Mouse (Mus musculus): ENCODE results near the gene Nkiras1. TPM values are rescaled to one million over a fixed set of nuclear protein-coding genes. Genes with fewer than 3 reads are reported as not detected.
A peak's percentile ranks its signal among the peaks of the same experiment; 100 is the strongest.

Gene Nkiras1
- polyA plus RNA-seq, 1 experiment from 2014 or later, result 28.7 TPM

- Histone ChIP-seq H3K9ac (ENCODE audit: low read length) (no peak overlapping the region), H3K4me3 (ENCODE audit: low read depth, low read length) (no peak overlapping the region), H3K4me1 (ENCODE audit: control insufficient read depth, insufficient read depth, low read length) (no peaks in the 10 kb centered on the region), H3K27ac (ENCODE audit: low read depth, low read length) (no peak overlapping the region), H3K27me3 (replicated peaks; ENCODE audit: control insufficient read depth, insufficient read depth, low read length) (no peaks in the 10 kb centered on the region), H3K4me2 (ENCODE audit: low read length) (no peak overlapping the region), H3K9me3 (replicated peaks; ENCODE audit: control insufficient read depth, low read length) (no peaks in the 10 kb centered on the region), H3K36me3 (ENCODE audit: control insufficient read depth, insufficient read depth, low read length) (no peaks in the 10 kb centered on the region)
- WGBS, result 90% methylated on average over 3 of the region's 3 CpGs
- no peak for ATAC-seq
- no peak for DNase-seq (ENCODE audit: low spot score)
Measured at GRCm38 (mm10) chr14:18292111-18292510, 21.2 kb downstream of the Nkiras1 start.

- no peak overlapping the region for H3K9ac ChIP-seq (ENCODE audit: low read length)
- H3K27me3 ChIP-seq (replicated peaks; ENCODE audit: control insufficient read depth, insufficient read depth, low read length), result no peaks in the 10 kb centered on the region
- ATAC-seq (no peak), DNase-seq (ENCODE audit: low spot score) (no peak)
- H3K4me2 ChIP-seq (ENCODE audit: low read length), result no peak overlapping the region
- H3K27ac ChIP-seq (ENCODE audit: low read depth, low read length), result no peak overlapping the region
- no peaks in the 10 kb centered on the region for H3K36me3 ChIP-seq (ENCODE audit: control insufficient read depth, insufficient read depth, low read length)
- WGBS, result 87% methylated on average over 3 of the region's 3 CpGs
- H3K9me3 ChIP-seq (replicated peaks; ENCODE audit: control insufficient read depth, low read length), result no peaks in the 10 kb centered on the region
- no peaks in the 10 kb centered on the region for H3K4me1 ChIP-seq (ENCODE audit: control insufficient read depth, insufficient read depth, low read length)
- no peak overlapping the region for H3K4me3 ChIP-seq (ENCODE audit: low read depth, low read length)
Measured at GRCm38 (mm10) chr14:18292578-18292977, 21.6 kb downstream of the Nkiras1 start.

GRCm38 (mm10) chr14:18297441-18297840, 26.5 kb downstream of the Nkiras1 start:
- H3K27me3 ChIP-seq (replicated peaks; ENCODE audit: control insufficient read depth, insufficient read depth, low read length), result no peaks in the 10 kb centered on the region
- 0 out of 2 replicates have a peak, but pooled peaks cover 6% of the 10 kb centered on the region for H3K36me3 ChIP-seq (ENCODE audit: control insufficient read depth, insufficient read depth, low read length)
- H3K9ac ChIP-seq (ENCODE audit: low read length), result no peak overlapping the region
- DNase-seq (ENCODE audit: low spot score) (no peak), ATAC-seq (no peak)
- H3K4me2 ChIP-seq (ENCODE audit: low read length), result no peak overlapping the region
- H3K9me3 ChIP-seq (replicated peaks; ENCODE audit: control insufficient read depth, low read length), result no peaks in the 10 kb centered on the region
- H3K4me3 ChIP-seq (ENCODE audit: low read depth, low read length), result no peak overlapping the region
- H3K27ac ChIP-seq (ENCODE audit: low read depth, low read length), result no peak overlapping the region
- 92% methylated on average over 2 of the region's 2 CpGs for WGBS
- no peaks in the 10 kb centered on the region for H3K4me1 ChIP-seq (ENCODE audit: control insufficient read depth, insufficient read depth, low read length)

GRCm38 (mm10) chr14:18298874-18299273, 27.9 kb downstream of the Nkiras1 start:
- WGBS, result 90% methylated on average over 2 of the region's 2 CpGs
- H3K4me1 ChIP-seq (ENCODE audit: control insufficient read depth, insufficient read depth, low read length), result no peaks in the 10 kb centered on the region
- no peaks in the 10 kb centered on the region for H3K9me3 ChIP-seq (replicated peaks; ENCODE audit: control insufficient read depth, low read length)
- DNase-seq (ENCODE audit: low spot score), result no peak
- 0 out of 2 replicates have a peak, but pooled peaks cover 6% of the 10 kb centered on the region for H3K36me3 ChIP-seq (ENCODE audit: control insufficient read depth, insufficient read depth, low read length)
- ATAC-seq, result no peak
- H3K27ac ChIP-seq (ENCODE audit: low read depth, low read length), result no peak overlapping the region
- no peak overlapping the region for H3K4me3 ChIP-seq (ENCODE audit: low read depth, low read length)
- no peaks in the 10 kb centered on the region for H3K27me3 ChIP-seq (replicated peaks; ENCODE audit: control insufficient read depth, insufficient read depth, low read length)
- H3K4me2 ChIP-seq (ENCODE audit: low read length), result no peak overlapping the region
- H3K9ac ChIP-seq (ENCODE audit: low read length), result no peak overlapping the region

- 0 out of 2 replicates have a peak, but pooled peaks cover 6% of the 10 kb centered on the region for H3K36me3 ChIP-seq (ENCODE audit: control insufficient read depth, insufficient read depth, low read length)
- H3K4me3 ChIP-seq (ENCODE audit: low read depth, low read length), result no peak overlapping the region
- no peaks in the 10 kb centered on the region for H3K27me3 ChIP-seq (replicated peaks; ENCODE audit: control insufficient read depth, insufficient read depth, low read length)
- H3K27ac ChIP-seq (ENCODE audit: low read depth, low read length), result no peak overlapping the region
- H3K4me2 ChIP-seq (ENCODE audit: low read length), result no peak overlapping the region
- WGBS, result 95% methylated on average over 2 of the region's 2 CpGs
- no peaks in the 10 kb centered on the region for H3K9me3 ChIP-seq (replicated peaks; ENCODE audit: control insufficient read depth, low read length)
- DNase-seq (ENCODE audit: low spot score) (no peak), ATAC-seq (no peak)
- no peak overlapping the region for H3K9ac ChIP-seq (ENCODE audit: low read length)
- H3K4me1 ChIP-seq (ENCODE audit: control insufficient read depth, insufficient read depth, low read length), result no peaks in the 10 kb centered on the region
Measured at GRCm38 (mm10) chr14:18300676-18301075, 29.7 kb downstream of the Nkiras1 start.

GRCm38 (mm10) chr14:18301591-18301990, 30.7 kb downstream of the Nkiras1 start:
- H3K36me3 ChIP-seq (ENCODE audit: control insufficient read depth, insufficient read depth, low read length), result 0 out of 2 replicates have a peak, but pooled peaks cover 6% of the 10 kb centered on the region
- 76% methylated on average over 3 of the region's 3 CpGs for whole genome bisulfite sequencing
- no peak overlapping the region for H3K27ac ChIP-seq (ENCODE audit: low read depth, low read length)
- no peaks in the 10 kb centered on the region for H3K27me3 ChIP-seq (replicated peaks; ENCODE audit: control insufficient read depth, insufficient read depth, low read length)
- DNase-seq (ENCODE audit: low spot score) (no peak), ATAC-seq (no peak)
- H3K4me2 ChIP-seq (ENCODE audit: low read length), result no peak overlapping the region
- H3K9ac ChIP-seq (ENCODE audit: low read length), result no peak overlapping the region
- H3K4me1 ChIP-seq (ENCODE audit: control insufficient read depth, insufficient read depth, low read length), result no peaks in the 10 kb centered on the region
- H3K4me3 ChIP-seq (ENCODE audit: low read depth, low read length), result no peak overlapping the region
- no peaks in the 10 kb centered on the region for H3K9me3 ChIP-seq (replicated peaks; ENCODE audit: control insufficient read depth, low read length)

- 65% methylated on average over 3 of the region's 3 CpGs for WGBS
- no peak for ATAC-seq
- H3K4me3 ChIP-seq (ENCODE audit: low read depth, low read length), result no peak overlapping the region
- no peak overlapping the region for H3K27ac ChIP-seq (ENCODE audit: low read depth, low read length)
- no peaks in the 10 kb centered on the region for H3K9me3 ChIP-seq (replicated peaks; ENCODE audit: control insufficient read depth, low read length)
- no peak overlapping the region for H3K4me2 ChIP-seq (ENCODE audit: low read length)
- H3K9ac ChIP-seq (ENCODE audit: low read length), result no peak overlapping the region
- no peaks in the 10 kb centered on the region for H3K27me3 ChIP-seq (replicated peaks; ENCODE audit: control insufficient read depth, insufficient read depth, low read length)
- 0 out of 2 replicates have a peak, but pooled peaks cover 6% of the 10 kb centered on the region for H3K36me3 ChIP-seq (ENCODE audit: control insufficient read depth, insufficient read depth, low read length)
- no peaks in the 10 kb centered on the region for H3K4me1 ChIP-seq (ENCODE audit: control insufficient read depth, insufficient read depth, low read length)
- DNase-seq (ENCODE audit: low spot score), result no peak
Measured at GRCm38 (mm10) chr14:18302750-18303149, 31.8 kb downstream of the Nkiras1 start.

GRCm38 (mm10) chr14:18303262-18303661, 32.3 kb downstream of the Nkiras1 start:
- H3K27ac ChIP-seq (ENCODE audit: low read depth, low read length), result no peak overlapping the region
- peak; percentile 17 for DNase-seq (ENCODE audit: low spot score)
- H3K27me3 ChIP-seq (replicated peaks; ENCODE audit: control insufficient read depth, insufficient read depth, low read length), result no peaks in the 10 kb centered on the region
- 0 out of 2 replicates have a peak, but pooled peaks have one; percentile 26 for ATAC-seq
- 0 out of 2 replicates have a peak, but pooled peaks cover 6% of the 10 kb centered on the region for H3K36me3 ChIP-seq (ENCODE audit: control insufficient read depth, insufficient read depth, low read length)
- 77% methylated on average over 4 of the region's 4 CpGs for WGBS
- no peaks in the 10 kb centered on the region for H3K9me3 ChIP-seq (replicated peaks; ENCODE audit: control insufficient read depth, low read length)
- no peak overlapping the region for H3K9ac ChIP-seq (ENCODE audit: low read length)
- H3K4me1 ChIP-seq (ENCODE audit: control insufficient read depth, insufficient read depth, low read length), result no peaks in the 10 kb centered on the region
- no peak overlapping the region for H3K4me3 ChIP-seq (ENCODE audit: low read depth, low read length)
- no peak overlapping the region for H3K4me2 ChIP-seq (ENCODE audit: low read length)

DNA sequence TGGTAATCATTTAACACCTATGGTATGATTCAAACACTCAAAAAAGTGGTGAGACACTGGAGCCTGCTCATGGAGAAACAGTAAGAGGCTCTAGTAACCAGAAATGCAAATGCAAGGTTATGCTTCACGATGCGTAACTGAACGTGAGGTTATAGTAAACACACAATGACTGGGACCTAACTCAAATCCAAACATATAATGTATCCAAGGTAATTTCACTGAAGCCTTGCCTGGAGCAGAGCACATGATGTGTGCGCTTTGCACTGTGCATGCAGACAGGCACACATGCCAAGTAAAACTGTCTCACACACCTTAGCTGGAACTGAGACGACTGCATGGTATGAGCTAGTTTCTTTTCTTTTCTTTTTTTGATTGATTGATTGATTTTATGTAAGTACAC, 33.2 kb downstream of the Nkiras1 start:
- Histone ChIP-seq H3K27me3 (replicated peaks; ENCODE audit: control insufficient read depth, insufficient read depth, low read length) (no peaks in the 10 kb centered on the region), H3K9ac (ENCODE audit: low read length) (no peak overlapping the region), H3K27ac (ENCODE audit: low read depth, low read length) (no peak overlapping the region), H3K4me2 (ENCODE audit: low read length) (no peak overlapping the region), H3K9me3 (replicated peaks; ENCODE audit: control insufficient read depth, low read length) (no peaks in the 10 kb centered on the region), H3K4me3 (ENCODE audit: low read depth, low read length) (no peak overlapping the region), H3K4me1 (ENCODE audit: control insufficient read depth, insufficient read depth, low read length) (no peaks in the 10 kb centered on the region), H3K36me3 (ENCODE audit: control insufficient read depth, insufficient read depth, low read length) (0 out of 2 replicates have a peak, but pooled peaks cover under 1% of the 10 kb centered on the region)
- DNase-seq (ENCODE audit: low spot score), result no peak
- 95% methylated on average over 5 of the region's 5 CpGs for WGBS
- ATAC-seq, result no peak

All from forebrain, embryonic 14.5 days (tissue).